Mouse (Mus musculus) spleen, adult 2 months (tissue): Measurements from ENCODE around the gene Neil3.

Experiments used
- CTCF ChIP-seq: fragments of 200-500 bp; IDR thresholded peaks from 2 replicates; pipeline ENCODE4 v1.5.1; 2011; ENCODE audit warnings: mild to moderate bottlenecking, inconsistent platforms; ENCODE audit not compliant: insufficient read depth, insufficient read length, insufficient replicate concordance; ENCODE audit errors: extremely low read depth
- POLR2A ChIP-seq: fragments of 200-500 bp; IDR thresholded peaks from 2 replicates; pipeline ENCODE4 v1.6.1; 2011; ENCODE audit warnings: low read depth, low read length, inconsistent platforms

DNA sequence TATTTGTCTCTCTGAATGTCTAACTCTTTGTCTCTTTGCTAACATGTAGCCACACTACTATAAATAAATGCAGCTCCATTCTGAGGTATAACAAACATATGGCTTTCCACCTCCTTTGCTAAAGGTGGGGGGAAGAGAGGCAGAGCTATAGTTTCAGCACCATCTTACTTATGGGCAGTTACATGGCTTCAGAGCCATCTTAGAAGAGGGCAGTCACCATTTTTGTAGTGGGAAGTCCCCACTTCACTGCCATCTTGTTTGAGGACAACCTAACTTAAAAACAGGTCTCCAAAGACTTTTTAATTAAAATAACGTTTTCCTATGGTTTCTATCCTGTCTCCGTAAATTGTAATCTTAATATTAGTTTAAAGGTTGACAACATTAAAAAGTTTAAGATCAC lies 47.1 kb downstream of the Neil3 start:
- no peak for TF ChIP-seq CTCF
- no peak for TF ChIP-seq POLR2A
